Mouse (Mus musculus): ENCODE data around the gene Wfdc18.

Wfdc18 gene

GRCm38 (mm10) chr11:83708715-83709114, at the start of gene Wfdc18:
TSS of gene Wfdc18 (plus strand) at chr11:83709015.
- in situ Hi-C loops (cut with MboI; ENCODE audit: low pct_unique_long_range_greater_than_20kb in 1 of 2, low sequenced_read_pairs in 2 of 2, unreplicated experiment in 1 of 2): no loop called here

DNA sequence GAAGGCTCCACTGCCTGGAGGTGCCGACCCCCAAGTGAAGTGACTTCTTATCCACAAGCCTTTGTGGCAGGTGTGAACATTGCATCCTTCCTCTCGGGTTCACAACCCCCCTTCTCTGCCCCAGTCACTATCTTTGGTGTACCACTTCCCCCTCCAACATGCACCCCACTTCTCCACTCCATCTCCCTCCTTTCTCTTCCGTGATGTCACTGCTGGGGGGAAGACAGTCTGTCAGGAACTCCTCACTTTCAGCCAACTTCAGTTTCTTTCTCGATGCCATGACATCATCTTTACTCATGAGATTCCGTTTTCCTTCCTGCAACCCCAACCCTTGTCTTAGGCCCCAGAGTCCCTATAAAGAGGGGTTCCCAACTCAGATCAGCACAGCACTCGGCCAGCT, 46.6 kb upstream of the Wfdc18 start, which contains the start of gene Ccl4:
Gene Ccl4, plus strand, starts transcription at position 381 of the 400 bp plus-strand sequence.
- in situ Hi-C loops (cut with MboI; ENCODE audit: low pct_unique_long_range_greater_than_20kb in 1 of 2, low sequenced_read_pairs in 2 of 2, unreplicated experiment in 1 of 2): no loop called here

GRCm38 (mm10) chr11:83663532-83663931, 45.3 kb upstream of the Wfdc18 start:
- in situ Hi-C loops (cut with MboI; ENCODE audit: low pct_unique_long_range_greater_than_20kb in 1 of 2, low sequenced_read_pairs in 2 of 2, unreplicated experiment in 1 of 2): no loop called here

- in situ Hi-C loops (cut with MboI; ENCODE audit: low pct_unique_long_range_greater_than_20kb in 1 of 2, low sequenced_read_pairs in 2 of 2, unreplicated experiment in 1 of 2): no loop called here
These were observed 37.1 kb upstream of the Wfdc18 start for GRCm38 (mm10) chr11:83671743-83672142.

- in situ Hi-C loops (cut with MboI; ENCODE audit: low pct_unique_long_range_greater_than_20kb in 1 of 2, low sequenced_read_pairs in 2 of 2, unreplicated experiment in 1 of 2): no loop called here
These were observed 33.1 kb upstream of the Wfdc18 start for GRCm38 (mm10) chr11:83675665-83676064.

- in situ Hi-C loops (cut with MboI; ENCODE audit: low pct_unique_long_range_greater_than_20kb in 1 of 2, low sequenced_read_pairs in 2 of 2, unreplicated experiment in 1 of 2): no loop called here
These were observed 18.9 kb upstream of the Wfdc18 start for GRCm38 (mm10) chr11:83689918-83690317.

GRCm38 (mm10) chr11:83692008-83692407, 16.8 kb upstream of the Wfdc18 start:
- in situ Hi-C loops (cut with MboI; ENCODE audit: low pct_unique_long_range_greater_than_20kb in 1 of 2, low sequenced_read_pairs in 2 of 2, unreplicated experiment in 1 of 2): no loop called here

- in situ Hi-C loops (cut with MboI; ENCODE audit: low pct_unique_long_range_greater_than_20kb in 1 of 2, low sequenced_read_pairs in 2 of 2, unreplicated experiment in 1 of 2): no loop called here
These were observed 5.1 kb upstream of the Wfdc18 start, which contains the start of gene Wfdc17 for GRCm38 (mm10) chr11:83703705-83704104. TSS of gene Wfdc17 (plus strand) at chr11:83703991.

DNA sequence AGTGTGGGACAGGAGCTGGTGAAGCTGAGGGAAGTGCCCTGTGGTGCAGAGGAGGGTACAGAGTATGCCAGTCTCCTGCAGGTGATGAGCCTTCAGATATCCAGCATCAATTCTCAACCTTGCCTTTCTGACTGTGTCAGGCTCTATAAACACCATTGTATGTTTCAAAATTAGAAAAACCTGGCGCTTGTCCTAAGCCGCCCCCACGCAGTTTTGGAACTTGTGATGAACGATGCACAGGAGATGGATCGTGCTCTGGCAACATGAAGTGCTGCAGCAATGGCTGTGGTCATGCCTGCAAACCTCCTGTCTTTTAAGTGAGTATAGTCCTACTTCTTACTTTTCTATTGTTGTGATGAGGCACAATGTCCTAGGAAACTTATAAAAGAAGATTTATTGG, 868 bp downstream of the Wfdc18 start:
- in situ Hi-C loops (cut with MboI; ENCODE audit: low pct_unique_long_range_greater_than_20kb in 1 of 2, low sequenced_read_pairs in 2 of 2, unreplicated experiment in 1 of 2): no loop called here

GRCm38 (mm10) chr11:83712671-83713070, 3.9 kb downstream of the Wfdc18 start:
- in situ Hi-C loops (cut with MboI; ENCODE audit: low pct_unique_long_range_greater_than_20kb in 1 of 2, low sequenced_read_pairs in 2 of 2, unreplicated experiment in 1 of 2): no loop called here

DNA sequence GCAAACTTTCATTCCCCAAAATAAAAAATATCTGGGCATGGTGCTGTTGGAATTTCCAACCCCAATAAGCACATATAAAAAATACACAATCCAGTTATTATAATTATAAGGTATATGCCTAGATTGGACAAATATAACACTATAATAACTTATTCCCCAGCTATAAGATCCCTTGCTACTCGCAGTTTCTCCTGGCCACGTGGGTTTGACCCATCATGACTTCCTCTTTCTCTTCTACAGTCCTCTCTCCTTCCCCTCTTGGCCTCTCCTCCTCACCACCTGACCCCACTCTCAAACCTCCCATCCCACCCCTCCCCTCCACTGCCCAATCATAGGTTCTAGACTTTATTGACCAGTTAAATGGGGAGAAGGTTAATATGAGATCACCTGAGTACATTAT, 5.1 kb downstream of the Wfdc18 start:
- in situ Hi-C loops (cut with MboI; ENCODE audit: low pct_unique_long_range_greater_than_20kb in 1 of 2, low sequenced_read_pairs in 2 of 2, unreplicated experiment in 1 of 2): no loop called here

DNA sequence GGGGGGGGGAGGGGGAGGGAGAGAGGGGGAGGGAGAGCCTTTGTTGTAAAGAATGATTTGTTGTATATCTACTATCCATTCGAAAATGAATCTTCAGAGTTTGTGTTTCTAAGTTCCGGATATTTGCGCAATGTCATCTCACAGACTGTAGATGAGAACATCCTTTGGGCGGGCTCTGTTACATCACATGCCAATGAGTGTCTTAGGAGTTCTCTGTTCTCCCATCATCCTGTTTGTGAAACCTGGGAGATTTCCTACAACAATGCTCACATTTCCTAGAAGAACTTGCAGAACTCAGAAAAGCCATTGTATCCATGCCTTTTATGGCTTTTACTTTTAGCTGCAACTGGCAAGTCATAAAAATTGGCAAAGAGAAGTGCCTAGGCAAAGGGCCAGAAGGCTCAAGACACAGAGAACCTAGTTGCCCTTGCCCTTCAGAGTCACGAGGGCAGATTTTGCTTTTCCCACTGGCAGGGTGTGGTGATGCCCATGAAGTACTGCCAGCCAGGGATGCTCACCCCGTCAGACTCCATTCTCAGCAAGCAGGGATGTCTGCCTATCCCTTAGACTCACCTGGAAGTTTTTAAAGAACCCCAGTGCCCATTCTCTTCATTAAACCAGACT, 8.3 kb downstream of the Wfdc18 start:
- in situ Hi-C loops (cut with MboI; ENCODE audit: low pct_unique_long_range_greater_than_20kb in 1 of 2, low sequenced_read_pairs in 2 of 2, unreplicated experiment in 1 of 2): no loop called here

DNA sequence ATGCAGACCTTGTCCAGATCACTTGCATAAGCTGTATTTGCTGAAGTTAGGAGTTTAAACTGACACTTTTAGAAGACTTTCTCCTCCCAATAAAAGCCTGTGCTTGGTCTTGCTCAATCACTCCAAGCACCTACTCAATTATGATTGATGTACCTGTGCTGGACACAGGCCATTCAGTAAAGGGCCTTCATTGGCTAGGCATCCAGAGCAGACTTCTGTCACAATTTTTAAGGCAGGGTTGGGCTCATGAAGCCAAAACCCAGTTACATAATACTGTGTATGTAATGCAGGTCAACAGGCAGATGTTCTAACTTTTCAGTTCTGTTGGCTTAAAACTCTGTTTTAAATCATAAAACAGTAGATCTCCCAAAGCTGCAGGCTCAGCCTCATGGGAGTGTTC, 12.0 kb downstream of the Wfdc18 start:
- in situ Hi-C loops (cut with MboI; ENCODE audit: low pct_unique_long_range_greater_than_20kb in 1 of 2, low sequenced_read_pairs in 2 of 2, unreplicated experiment in 1 of 2): no loop called here

DNA sequence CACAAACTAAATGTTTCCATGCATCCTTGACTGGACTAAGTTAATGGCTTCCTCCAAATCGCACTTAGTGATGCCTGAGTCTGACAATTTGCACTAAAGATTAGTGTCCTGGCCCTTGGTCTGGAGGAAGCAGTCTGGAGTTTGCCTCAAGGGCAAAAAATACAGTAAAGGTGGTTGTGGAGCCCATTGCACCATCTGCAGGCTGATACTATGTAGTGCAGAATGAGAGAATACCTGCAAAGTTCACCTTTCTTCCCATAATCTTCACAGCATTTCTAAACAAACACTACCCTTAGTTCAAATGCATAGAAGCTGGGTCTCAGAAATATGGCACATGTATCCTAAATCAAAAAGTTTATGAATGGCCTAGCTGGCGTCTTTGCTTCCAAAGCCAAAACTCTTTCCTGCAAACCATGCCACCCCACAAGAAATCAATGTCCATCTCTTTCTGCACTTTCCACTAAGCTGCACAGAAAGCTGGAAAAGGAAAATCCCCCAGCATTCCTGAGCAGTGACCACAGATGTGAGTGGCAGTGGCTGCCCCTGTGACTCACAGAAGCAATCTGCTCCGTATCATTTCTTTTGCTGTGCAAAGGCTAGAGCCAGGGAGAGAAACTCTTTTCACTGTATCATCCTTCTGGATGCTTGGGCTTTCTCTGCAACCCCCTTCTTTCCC, 20.1 kb downstream of the Wfdc18 start:
- in situ Hi-C loops (cut with MboI; ENCODE audit: low pct_unique_long_range_greater_than_20kb in 1 of 2, low sequenced_read_pairs in 2 of 2, unreplicated experiment in 1 of 2): loop anchor here in 1 of 2 experiments (25.0 kb wide), 1 partner anchor 292 kb away; the partner anchor contains the start of genes 1700020L24Rik and Gas2l2

GRCm38 (mm10) chr11:83731116-83731515, 22.3 kb downstream of the Wfdc18 start:
- in situ Hi-C loops (cut with MboI; ENCODE audit: low pct_unique_long_range_greater_than_20kb in 1 of 2, low sequenced_read_pairs in 2 of 2, unreplicated experiment in 1 of 2): loop anchor here in 1 of 2 experiments (25.0 kb wide), 1 partner anchor 294 kb away; the partner anchor contains the start of genes 1700020L24Rik and Gas2l2

DNA sequence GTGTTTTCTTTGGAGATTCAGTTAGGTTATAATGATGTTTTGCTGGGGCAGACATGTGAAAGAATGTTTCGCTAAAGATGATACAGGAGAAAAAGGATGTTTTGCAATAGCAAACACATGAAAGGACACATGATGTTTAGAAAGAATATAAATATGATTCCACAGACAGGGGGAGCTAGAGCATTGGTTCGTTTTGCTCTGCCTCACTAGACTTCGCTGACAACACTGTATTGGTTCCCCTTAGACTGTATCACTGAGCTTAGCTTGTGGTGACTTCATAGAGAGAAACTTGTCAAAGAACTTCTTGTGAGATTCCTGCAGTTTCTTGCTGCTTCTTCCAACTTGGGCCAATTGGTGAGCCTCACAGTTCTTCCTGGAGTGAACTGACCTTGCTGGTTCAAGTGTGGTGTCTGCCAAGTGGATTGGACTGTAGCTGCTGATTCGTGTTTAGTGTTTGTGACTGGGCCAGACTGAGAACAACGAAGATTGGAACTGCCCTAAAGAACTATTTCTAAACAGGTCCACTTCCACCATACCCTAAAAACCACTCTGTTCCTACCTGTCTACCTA, 24.3 kb downstream of the Wfdc18 start:
- in situ Hi-C loops (cut with MboI; ENCODE audit: low pct_unique_long_range_greater_than_20kb in 1 of 2, low sequenced_read_pairs in 2 of 2, unreplicated experiment in 1 of 2): loop anchor here in 1 of 2 experiments (25.0 kb wide), 1 partner anchor 296 kb away; the partner anchor contains the start of genes 1700020L24Rik and Gas2l2

GRCm38 (mm10) chr11:83734215-83734614, 25.4 kb downstream of the Wfdc18 start:
- in situ Hi-C loops (cut with MboI; ENCODE audit: low pct_unique_long_range_greater_than_20kb in 1 of 2, low sequenced_read_pairs in 2 of 2, unreplicated experiment in 1 of 2): loop anchor here in 1 of 2 experiments (25.0 kb wide), 1 partner anchor 297 kb away; the partner anchor contains the start of genes 1700020L24Rik and Gas2l2

GRCm38 (mm10) chr11:83735881-83736280, 27.1 kb downstream of the Wfdc18 start:
- in situ Hi-C loops (cut with MboI; ENCODE audit: low pct_unique_long_range_greater_than_20kb in 1 of 2, low sequenced_read_pairs in 2 of 2, unreplicated experiment in 1 of 2): loop anchor here in 1 of 2 experiments (5.0 to 25.0 kb wide), 2 partner anchors 174 to 299 kb away; partner anchors contain the start of genes 1700020L24Rik and Gas2l2

GRCm38 (mm10) chr11:83737109-83737558, 28.3 kb downstream of the Wfdc18 start:
- in situ Hi-C loops (cut with MboI; ENCODE audit: low pct_unique_long_range_greater_than_20kb in 1 of 2, low sequenced_read_pairs in 2 of 2, unreplicated experiment in 1 of 2): loop anchor here in 1 of 2 experiments (5.0 to 25.0 kb wide), 2 partner anchors 175 to 300 kb away; partner anchors contain the start of genes 1700020L24Rik and Gas2l2
